Mouse (Mus musculus): ENCODE data around the gene Sox2.

DNA sequence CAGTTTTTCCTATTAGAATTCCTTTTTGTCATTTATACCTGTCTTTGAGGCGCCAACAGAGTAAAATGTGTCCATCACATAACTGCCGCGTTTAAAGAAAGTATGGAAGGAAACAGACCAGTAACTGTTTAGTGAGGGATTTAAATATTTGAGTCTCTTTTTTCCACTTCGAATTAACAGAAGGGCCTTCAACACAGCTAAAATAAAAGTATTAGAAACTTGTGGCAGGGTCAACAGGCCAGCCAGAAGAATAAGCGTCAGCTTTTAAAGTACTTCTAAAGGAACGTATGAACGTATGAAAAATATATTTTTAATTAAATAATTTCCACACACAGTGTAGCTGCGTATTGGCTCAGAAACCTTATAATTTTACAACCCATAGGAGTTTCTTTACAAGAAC lies 9.9 kb upstream of the Sox2 start:
- TF ChIP-seq CTCF (IDR thresholded peaks at IDR 0.05; ENCODE audit: low read depth, low read length) (no peak), POLR2A (IDR thresholded peaks at IDR 0.05; ENCODE audit: borderline replicate concordance, low read depth, low read length) (no peak)

All from bone marrow macrophage, adult 2 months (primary cell).